Mouse (Mus musculus) midbrain, embryonic 10.5 days (tissue): ENCODE data around the gene Sim2. TPM values are rescaled to one million over a fixed set of nuclear protein-coding genes. Genes with fewer than 3 reads are reported as not detected.

ENCODE experiments used
- DNase-seq: peaks from one replicate; pipeline ENCODE4 v3.0.0-alpha.2; 2017; ENCODE audit warnings: low spot score
- H3K27ac ChIP-seq: fragments of 300-500 bp; sonication (generic); replicated peaks from 2 replicates; pipeline ENCODE4 v1.5.1; 2016; ENCODE audit warnings: mild to moderate bottlenecking
- H3K27me3 ChIP-seq: fragments of 300-500 bp; sonication (generic); 2 replicates; pipeline ENCODE4 v1.6.1; 2016; ENCODE audit warnings: low read depth, mild to moderate bottlenecking; ENCODE audit not compliant: poor library complexity, severe bottlenecking
- H3K36me3 ChIP-seq: fragments of 300-500 bp; sonication (generic); 2 replicates; pipeline ENCODE4 v1.6.1; 2016; ENCODE audit warnings: mild to moderate bottlenecking, moderate library complexity
- H3K4me1 ChIP-seq: fragments of 300-500 bp; sonication (generic); 2 replicates; pipeline ENCODE4 v1.6.1; 2016
- H3K4me3 ChIP-seq: fragments of 300-500 bp; sonication (generic); 2 replicates; pipeline ENCODE4 v1.5.1; 2016; ENCODE audit warnings: mild to moderate bottlenecking, moderate library complexity
- H3K9me3 ChIP-seq: fragments of 300-500 bp; sonication (generic); replicated peaks from 2 replicates; pipeline ENCODE4 v1.6.1; 2016; ENCODE audit warnings: mild to moderate bottlenecking
- WGBS: fragments of 180-500 bp; shearing (Covaris S2); methylation state at CpG from one replicate; pipeline ENCODE4 v1.1.7; 2016; 5-methylcytosine and 5-hydroxymethylcytosine counted together
- polyA plus RNA-seq: library from polyadenylated mRNA; unstranded; fragments of >200 nt; fragmentation: Nextera tagmentation; extraction: Ambion mirVana; gene quantifications from 2 replicates; pipeline ENCODE4 v1.2.1, GENCODE M21; 2016

The Sim2 gene
- polyA plus RNA-seq, 1 experiment from 2014 or later = 2.9 TPM

- Histone ChIP-seq H3K27ac (peak overlapping the region; percentile 84), H3K36me3 (no peaks in the 10 kb centered on the region), H3K4me1 (peaks cover 50% of the 10 kb centered on the region), H3K9me3 (no peaks in the 10 kb centered on the region), H3K27me3 (peaks cover 97% of the 10 kb centered on the region), H3K4me3 (peak overlapping the region; percentile 64)
- peak; percentile 62 for DNase-seq
- under 1% methylated on average over 80 of the region's 83 CpGs for WGBS
Observed at GRCm38 (mm10) chr16:94125172-94125981, 40.6 kb downstream of the Sim2 start.

DNA sequence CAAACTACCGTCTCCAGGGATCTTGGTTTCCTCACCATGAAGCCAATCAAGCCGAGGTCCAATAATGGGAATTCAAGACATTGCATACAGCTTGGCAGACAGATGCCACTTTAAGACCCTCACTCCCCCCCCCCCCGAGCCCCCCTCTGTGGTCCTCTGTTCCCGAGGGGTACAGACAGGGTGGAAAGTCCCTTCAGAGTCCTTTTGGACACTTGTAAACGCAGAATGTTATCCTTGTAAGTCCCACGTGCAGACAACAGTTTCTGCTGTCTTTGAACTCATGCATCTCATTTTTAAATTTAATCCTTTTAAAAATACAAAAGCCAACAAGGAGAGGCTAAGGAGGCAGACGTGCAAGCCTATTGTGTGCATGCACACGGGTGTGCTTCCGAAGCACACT, 41.5 kb downstream of the Sim2 start:
- no peak for DNase-seq
- H3K4me3 ChIP-seq = peak overlapping the region; percentile 64; the same call in 1 of the 2 replicates
- peak overlapping the region; percentile 84; the same call in 1 of the 2 replicates for H3K27ac ChIP-seq
- H3K4me1 ChIP-seq = peaks cover 51% of the 10 kb centered on the region
- peaks cover 97% of the 10 kb centered on the region for H3K27me3 ChIP-seq
- H3K9me3 ChIP-seq = no peaks in the 10 kb centered on the region
- no peaks in the 10 kb centered on the region for H3K36me3 ChIP-seq
- WGBS = 25% methylated on average over 9 of the region's 9 CpGs

DNA sequence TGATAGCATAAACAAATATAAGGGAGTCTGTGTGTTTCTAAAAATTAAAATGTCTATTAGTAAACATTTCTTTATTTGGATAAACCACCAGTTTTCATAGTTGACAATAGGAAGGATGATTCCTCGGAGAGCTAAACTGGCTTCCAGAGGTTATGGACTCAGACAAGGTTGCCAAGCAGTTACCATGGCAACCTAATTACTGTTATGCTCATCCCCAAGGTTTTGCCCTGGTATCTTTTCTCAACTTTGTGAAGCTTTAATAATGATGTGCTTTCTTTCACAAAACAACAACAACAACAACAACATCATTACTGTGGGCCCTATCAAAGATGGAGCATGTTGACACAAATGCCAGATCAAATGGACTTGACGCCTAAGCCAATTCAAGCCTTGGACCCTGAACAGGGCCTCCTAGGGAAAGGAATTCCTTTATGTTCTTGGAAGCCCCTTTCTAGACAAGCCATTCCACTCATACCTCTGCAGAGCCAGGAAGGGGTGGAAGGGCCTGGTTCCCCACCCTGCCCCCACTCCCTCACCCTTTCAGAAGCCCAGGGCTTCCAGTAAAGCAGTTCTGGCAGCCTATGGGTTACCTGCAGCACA, 43.6 kb downstream of the Sim2 start:
- peaks cover 95% of the 10 kb centered on the region for H3K27me3 ChIP-seq
- H3K9me3 ChIP-seq = no peaks in the 10 kb centered on the region
- no peak overlapping the region for H3K4me3 ChIP-seq
- no peak overlapping the region; the same call in 1 of the 2 replicates for H3K27ac ChIP-seq
- H3K4me1 ChIP-seq = peaks cover 49% of the 10 kb centered on the region
- DNase-seq = peak; percentile 53
- H3K36me3 ChIP-seq = 0 out of 2 replicates have a peak, but pooled peaks cover 6% of the 10 kb centered on the region
- 10% methylated on average over 2 of the region's 2 CpGs for WGBS

DNA sequence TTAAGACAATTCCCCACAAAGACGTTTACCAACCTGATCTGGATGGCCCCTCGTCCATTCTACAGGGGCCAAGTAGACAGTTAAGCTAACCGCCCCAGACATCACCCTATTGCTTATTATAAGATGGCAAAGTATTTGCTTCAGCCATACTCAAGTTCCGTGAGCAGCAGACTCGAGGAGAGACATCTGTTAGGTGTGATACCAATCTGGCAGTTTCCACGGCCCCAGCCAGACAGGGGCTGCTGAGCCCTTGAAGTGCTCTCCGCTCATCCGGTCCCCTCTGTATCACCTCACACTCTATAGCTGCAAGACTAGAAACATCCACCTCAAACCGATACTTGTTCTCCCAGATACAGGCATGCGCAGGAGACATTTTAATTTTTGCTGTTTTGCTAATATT, 49.5 kb downstream of the Sim2 start:
- Histone ChIP-seq H3K27ac (no peak overlapping the region), H3K9me3 (no peaks in the 10 kb centered on the region; the same call in 1 of the 2 replicates), H3K36me3 (peaks cover 6% of the 10 kb centered on the region; the same call in 1 of the 2 replicates), H3K27me3 (peaks cover 43% of the 10 kb centered on the region), H3K4me3 (no peak overlapping the region), H3K4me1 (peaks cover 10% of the 10 kb centered on the region)
- WGBS = 87% methylated on average over 10 of the region's 10 CpGs
- DNase-seq = no peak

DNA sequence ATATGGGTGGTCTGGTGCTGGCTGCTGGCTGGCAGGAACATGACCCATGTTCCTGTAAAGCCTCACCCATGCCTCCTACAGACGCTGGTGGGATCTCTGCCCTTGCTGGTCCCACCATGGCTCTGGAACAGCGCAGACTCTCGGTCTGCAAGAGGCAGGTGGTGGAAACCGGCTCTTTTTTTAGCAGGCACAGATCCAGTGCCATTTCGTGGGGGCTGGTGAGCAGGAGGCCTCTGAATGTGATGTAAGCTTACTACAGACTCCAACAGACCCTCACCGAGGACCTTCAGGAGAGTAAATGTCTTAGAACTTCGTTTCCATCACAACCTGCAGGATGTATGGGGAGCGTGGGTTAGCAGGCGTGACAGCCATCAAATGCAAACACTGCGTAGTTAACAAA, 56.0 kb downstream of the Sim2 start:
- Histone ChIP-seq H3K4me1 (peaks cover 30% of the 10 kb centered on the region), H3K36me3 (no peaks in the 10 kb centered on the region), H3K27ac (0 out of 2 replicates have a peak overlapping the region, but pooled peaks have one; percentile 38), H3K9me3 (no peaks in the 10 kb centered on the region; the same call in 1 of the 2 replicates), H3K27me3 (peaks cover 25% of the 10 kb centered on the region), H3K4me3 (no peak overlapping the region)
- DNase-seq = no peak
- 79% methylated on average over 10 of the region's 10 CpGs for WGBS

DNA sequence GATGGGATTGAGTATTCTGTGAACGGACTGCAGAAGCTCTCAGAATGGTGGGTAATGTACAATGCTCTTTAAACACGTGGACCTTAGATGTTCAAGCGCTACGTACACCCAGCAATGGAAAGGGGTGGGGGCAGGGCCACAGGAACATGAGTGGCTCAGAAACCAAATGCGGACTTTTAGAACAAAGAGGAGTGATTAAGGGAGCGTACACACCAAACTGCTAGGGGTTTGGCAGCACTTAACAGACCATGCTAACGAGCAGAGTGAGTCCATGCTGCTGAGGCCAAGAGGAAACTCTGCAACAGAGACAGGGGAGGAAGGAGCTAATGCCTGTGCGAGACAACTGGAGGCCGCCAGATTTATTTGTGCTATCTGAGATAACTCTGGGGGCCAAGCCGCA, 58.6 kb downstream of the Sim2 start:
- H3K4me1 ChIP-seq = peaks cover 36% of the 10 kb centered on the region
- DNase-seq = no peak
- peaks cover 44% of the 10 kb centered on the region for H3K27me3 ChIP-seq
- H3K9me3 ChIP-seq = no peaks in the 10 kb centered on the region
- 42% methylated on average over 10 of the region's 10 CpGs for WGBS
- peak overlapping the region; percentile 19; the same call in 1 of the 2 replicates for H3K27ac ChIP-seq
- no peaks in the 10 kb centered on the region for H3K36me3 ChIP-seq
- no peak overlapping the region for H3K4me3 ChIP-seq

- 28% methylated on average over 11 of the region's 11 CpGs for WGBS
- peak overlapping the region; percentile 55 for H3K27ac ChIP-seq
- DNase-seq = peak; percentile 48
Observed at GRCm38 (mm10) chr16:94148139-94148538, 63.4 kb downstream of the Sim2 start.

DNA sequence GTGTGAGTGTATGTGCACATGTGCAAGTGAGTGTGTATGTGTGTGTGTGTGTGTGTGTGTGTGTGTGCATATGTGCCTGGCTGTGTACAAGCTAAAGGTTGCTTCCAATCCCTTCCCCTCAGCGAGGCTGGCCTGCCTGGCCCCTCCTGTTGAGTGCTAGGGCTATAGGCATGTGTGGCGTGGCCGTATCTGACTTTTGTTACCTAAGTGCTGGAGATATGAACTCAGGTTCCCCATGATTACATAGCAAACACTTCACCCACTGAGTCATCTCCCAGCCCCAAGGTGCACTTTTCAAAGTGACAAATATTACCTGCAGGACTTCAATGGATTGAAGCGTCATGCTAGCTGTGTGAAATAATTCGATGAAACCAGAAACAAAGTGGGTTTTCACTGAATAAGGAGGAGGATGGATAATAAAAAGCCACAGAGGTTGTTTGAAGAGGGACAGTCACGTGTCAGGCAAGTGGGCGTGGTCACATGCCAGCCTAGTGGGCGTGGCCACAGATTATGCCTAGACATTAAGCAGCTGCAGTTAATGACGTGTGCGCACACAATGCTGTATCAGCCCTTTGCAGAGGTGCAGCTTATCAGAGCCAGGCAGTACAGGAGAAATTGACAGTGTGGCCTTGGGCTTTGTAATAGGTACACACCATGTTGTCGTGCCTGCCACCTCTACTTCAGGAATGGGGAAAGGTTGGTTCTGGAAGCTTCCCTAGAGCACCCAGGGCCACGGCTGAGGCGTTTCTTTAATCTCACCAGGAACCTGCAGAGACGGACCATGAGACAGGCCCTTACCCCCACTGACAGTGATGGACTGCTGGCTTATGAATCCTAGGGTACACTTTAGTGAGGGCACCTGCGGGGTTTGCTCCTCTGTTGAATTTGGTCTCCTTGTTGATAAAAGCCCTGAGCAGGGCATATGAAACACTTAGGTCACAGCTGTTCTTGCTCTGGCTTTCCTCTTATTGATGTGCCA, 65.7 kb downstream of the Sim2 start:
- H3K27me3 ChIP-seq = peaks cover 93% of the 10 kb centered on the region
- WGBS = 86% methylated on average over 15 of the region's 15 CpGs

More at GRCm38 (mm10) chr16:94148139-94148538, 63.4 kb downstream of the Sim2 start:
- Histone ChIP-seq H3K4me1 (peaks cover 45% of the 10 kb centered on the region), H3K27me3 (peaks cover 80% of the 10 kb centered on the region), H3K9me3 (no peaks in the 10 kb centered on the region), H3K4me3 (peak overlapping the region; percentile 27), H3K36me3 (no peaks in the 10 kb centered on the region)

DNA sequence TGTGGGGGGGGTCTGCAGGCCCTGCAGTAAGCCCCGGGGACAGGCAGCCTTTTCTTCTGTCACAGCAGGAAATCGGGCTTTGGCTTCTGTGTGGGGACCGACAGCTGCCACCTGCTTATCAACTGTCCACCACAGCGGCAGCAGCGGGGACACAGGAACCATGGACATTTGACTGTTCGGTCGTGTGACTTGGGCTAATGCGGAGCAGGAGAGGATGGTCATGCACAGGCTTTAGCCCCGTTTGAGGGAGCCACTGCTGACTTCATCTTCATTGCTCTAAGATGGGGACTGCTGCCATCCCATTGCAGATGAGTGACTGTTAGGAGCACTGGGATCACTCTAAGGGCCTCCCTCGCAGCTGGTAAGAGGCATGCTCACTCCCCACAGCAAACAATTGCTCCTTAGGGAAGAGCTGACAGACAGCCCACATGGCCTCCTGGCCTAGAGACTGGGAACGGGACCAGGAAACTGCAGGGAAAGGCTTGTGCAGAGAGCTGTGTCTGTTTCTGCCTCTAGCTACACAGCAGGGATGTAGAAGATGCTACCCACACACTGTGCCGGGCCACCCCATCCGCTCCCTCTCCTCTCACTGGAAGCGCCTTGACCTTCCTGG, 70.4 kb downstream of the Sim2 start:
- no peak overlapping the region for H3K4me3 ChIP-seq
- H3K4me1 ChIP-seq = peaks cover 33% of the 10 kb centered on the region
- peak overlapping the region; percentile 33; the same call in 1 of the 2 replicates for H3K27ac ChIP-seq
- DNase-seq = peak; percentile 35
- H3K27me3 ChIP-seq = peaks cover 82% of the 10 kb centered on the region
- H3K36me3 ChIP-seq = no peaks in the 10 kb centered on the region
- no peaks in the 10 kb centered on the region for H3K9me3 ChIP-seq
- WGBS = 19% methylated on average over 14 of the region's 14 CpGs

More for the DNA sequence above, 65.7 kb downstream of the Sim2 start:
- no peaks in the 10 kb centered on the region for H3K9me3 ChIP-seq
- H3K27ac ChIP-seq = no peak overlapping the region
- H3K4me3 ChIP-seq = no peak overlapping the region
- no peak for DNase-seq
- H3K4me1 ChIP-seq = peaks cover 44% of the 10 kb centered on the region
- H3K36me3 ChIP-seq = no peaks in the 10 kb centered on the region

DNA sequence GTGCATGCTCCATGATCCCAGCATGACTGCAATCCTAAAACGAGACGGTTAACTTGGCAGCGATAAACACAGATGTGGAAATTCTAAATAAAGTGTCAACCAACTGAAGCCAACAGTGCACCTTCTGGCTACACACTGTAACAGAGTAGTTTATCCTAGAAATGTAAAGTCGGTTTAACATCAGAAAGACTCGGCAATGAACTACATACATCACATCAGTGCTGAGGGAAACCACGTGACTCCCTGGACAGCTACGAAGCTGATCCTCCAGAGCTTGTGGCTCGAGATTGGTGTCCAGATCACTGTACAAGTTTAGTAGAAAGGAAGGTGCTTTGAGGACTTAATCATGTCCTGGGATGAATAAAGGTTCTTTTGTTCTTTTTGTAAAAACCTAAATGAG, 73.1 kb downstream of the Sim2 start:
- H3K27me3 ChIP-seq = peaks cover 76% of the 10 kb centered on the region
- H3K4me1 ChIP-seq = peaks cover 37% of the 10 kb centered on the region
- H3K36me3 ChIP-seq = no peaks in the 10 kb centered on the region
- H3K4me3 ChIP-seq = no peak overlapping the region
- H3K27ac ChIP-seq = no peak overlapping the region
- H3K9me3 ChIP-seq = no peaks in the 10 kb centered on the region
- DNase-seq = no peak
- WGBS = 86% methylated on average over 8 of the region's 8 CpGs

DNA sequence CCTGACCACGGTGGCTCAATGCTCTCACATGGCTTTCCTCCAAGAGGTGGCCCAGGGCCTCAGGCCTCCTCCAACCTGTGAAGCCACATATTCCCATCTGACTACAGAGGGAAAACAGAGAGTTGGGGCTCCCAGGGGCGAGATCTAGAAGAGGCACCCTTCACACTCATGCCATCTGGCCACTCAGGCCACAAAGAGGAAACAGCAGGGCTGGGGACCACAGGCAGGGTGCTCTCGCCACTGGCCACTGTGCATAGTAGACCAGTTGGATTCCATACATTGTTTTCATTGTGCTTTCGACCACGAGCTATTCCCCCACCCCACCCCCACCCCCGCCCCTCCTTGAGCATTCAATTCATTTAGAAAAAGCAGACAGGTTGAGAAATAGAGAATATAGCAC, 77.3 kb downstream of the Sim2 start:
- no peak for DNase-seq
- no peak overlapping the region for H3K4me3 ChIP-seq
- peaks cover 77% of the 10 kb centered on the region for H3K27me3 ChIP-seq
- no peaks in the 10 kb centered on the region for H3K9me3 ChIP-seq
- H3K4me1 ChIP-seq = peaks cover 43% of the 10 kb centered on the region
- H3K36me3 ChIP-seq = no peaks in the 10 kb centered on the region
- H3K27ac ChIP-seq = no peak overlapping the region
- whole genome bisulfite sequencing = 44% methylated on average over 6 of the region's 6 CpGs

GRCm38 (mm10) chr16:94163051-94163450, 78.3 kb downstream of the Sim2 start:
- no peak overlapping the region for H3K27ac ChIP-seq
- no peaks in the 10 kb centered on the region for H3K9me3 ChIP-seq
- H3K36me3 ChIP-seq = no peaks in the 10 kb centered on the region
- H3K27me3 ChIP-seq = peaks cover 84% of the 10 kb centered on the region
- no peak overlapping the region for H3K4me3 ChIP-seq
- DNase-seq = no peak
- peaks cover 43% of the 10 kb centered on the region for H3K4me1 ChIP-seq
- WGBS = 95% methylated on average over 11 of the region's 11 CpGs
